Mouse (Mus musculus) CH12.LX (cell line): ENCODE data around the gene Loxl3. TPM values are rescaled to one million over a fixed set of nuclear protein-coding genes. Genes with fewer than 3 reads are reported as not detected.

Source experiments
- DNase-seq: peaks from one replicate; pipeline ENCODE4 v3.0.0-alpha.2; 2013; ENCODE audit errors: extremely low read depth
- H3K27ac ChIP-seq: 2 replicates; pipeline ENCODE4 v1.5.1; 2012; ENCODE audit warnings: low read depth, mild to moderate bottlenecking, control low read depth, moderate library complexity; ENCODE audit not compliant: insufficient read depth
- H3K27me3 ChIP-seq: replicated peaks from 2 replicates; pipeline ENCODE3; 2012; ENCODE audit warnings: inconsistent platforms
- H3K36me3 ChIP-seq, 2 experiments: replicated peaks in 1 of 2; 2 replicates each; pipeline versions ENCODE3 to v1.6.1; 2012; ENCODE audit warnings: inconsistent platforms in 1 of 2, low read length in 1 of 2, mild to moderate bottlenecking in 1 of 2, mixed read lengths in 1 of 2, moderate library complexity in 1 of 2; ENCODE audit not compliant: control insufficient read depth in 1 of 2, insufficient read depth in 1 of 2
- H3K4me1 ChIP-seq, 2 experiments: 2 replicates each; pipeline ENCODE4 v1.6.1; 2012; ENCODE audit warnings: inconsistent platforms in 1 of 2, moderate library complexity in 1 of 2; ENCODE audit not compliant: insufficient read depth in 2 of 2, control insufficient read depth in 1 of 2
- H3K4me2 ChIP-seq: 2 replicates; pipeline ENCODE4 v1.6.1; 2012; ENCODE audit warnings: low read depth, mild to moderate bottlenecking, control low read depth; ENCODE audit not compliant: poor library complexity, insufficient read depth, severe bottlenecking
- H3K4me3 ChIP-seq, 3 experiments: fragments of 150-350 bp in 1 of 3; sonication (generic) in 1 of 3; replicated peaks in 1 of 3; 2 replicates each; pipeline versions ENCODE3 to v1.5.1; 2011 to 2012; ENCODE audit warnings: low read depth in 2 of 3, low read length in 2 of 3, mild to moderate bottlenecking in 2 of 3, moderate library complexity in 2 of 3, control low read depth in 1 of 3, improper control_type of control experiment in 1 of 3, inconsistent platforms in 1 of 3, mixed read lengths in 1 of 3; ENCODE audit not compliant: poor library complexity in 1 of 3
- H3K79me2 ChIP-seq: replicated peaks from 2 replicates; pipeline ENCODE4 v1.6.1; 2012; ENCODE audit warnings: mild to moderate bottlenecking, moderate library complexity; ENCODE audit not compliant: control insufficient read depth, poor library complexity, insufficient read depth, severe bottlenecking; ENCODE audit errors: extremely low read depth
- H3K9ac ChIP-seq: 2 replicates; pipeline ENCODE4 v1.6.1; 2012; ENCODE audit warnings: low read depth, mild to moderate bottlenecking, control low read depth, moderate library complexity; ENCODE audit not compliant: insufficient read depth
- H3K9me3 ChIP-seq: replicated peaks from 2 replicates; pipeline ENCODE3; 2012; ENCODE audit warnings: low read length, inconsistent platforms, mixed read lengths
- CHD2 ChIP-seq: IDR thresholded peaks from 2 replicates; pipeline ENCODE4 v1.6.1; 2011; ENCODE audit warnings: low read length, improper control_type of control experiment
- CTCF ChIP-seq, 2 experiments: IDR thresholded peaks in 1 of 2; conservative IDR thresholded peaks in 1 of 2; 2 replicates each; pipeline ENCODE4 v1.5.1; 2011 to 2012; ENCODE audit warnings: low read depth in 2 of 2, low read length in 2 of 2, improper control_type of control experiment in 1 of 2, inconsistent platforms in 1 of 2, mild to moderate bottlenecking in 1 of 2, moderate library complexity in 1 of 2
- JUN ChIP-seq: IDR thresholded peaks from 2 replicates; pipeline ENCODE4 v1.6.1; 2011; ENCODE audit warnings: low read depth, mild to moderate bottlenecking, low read length, improper control_type of control experiment, moderate library complexity; ENCODE audit not compliant: insufficient read depth
- JUND ChIP-seq: conservative IDR thresholded peaks from 2 replicates; pipeline ENCODE4 v1.6.1; 2011; ENCODE audit warnings: low read depth, low read length, improper control_type of control experiment
- MEF2A ChIP-seq: IDR thresholded peaks from 2 replicates; pipeline ENCODE4 v1.6.1; 2014; ENCODE audit warnings: low read depth, mild to moderate bottlenecking, inconsistent platforms, low read length, improper control_type of control experiment, borderline replicate concordance
- MYC ChIP-seq: IDR thresholded peaks from 2 replicates; pipeline ENCODE4 v1.6.1; 2011; ENCODE audit warnings: low read depth, mild to moderate bottlenecking, improper control_type of control experiment, low read length
- POLR2A ChIP-seq: IDR thresholded peaks from 2 replicates; pipeline ENCODE4 v1.6.1; 2011; ENCODE audit warnings: low read depth, mild to moderate bottlenecking, improper control_type of control experiment, low read length
- RAD21 ChIP-seq: IDR thresholded peaks from 2 replicates; pipeline ENCODE4 v1.6.1; 2011; ENCODE audit warnings: low read depth, mild to moderate bottlenecking, low read length, improper control_type of control experiment, moderate library complexity
- RCOR1 ChIP-seq: conservative IDR thresholded peaks from 2 replicates; pipeline ENCODE4 v1.6.1; 2012; ENCODE audit warnings: low read depth, mild to moderate bottlenecking, inconsistent platforms, low read length, improper control_type of control experiment
- SMC3 ChIP-seq: IDR thresholded peaks from 2 replicates; pipeline ENCODE4 v1.6.1; 2011; ENCODE audit warnings: low read depth, low read length, improper control_type of control experiment
- TCF12 ChIP-seq: IDR thresholded peaks from 2 replicates; pipeline ENCODE4 v1.6.1; 2014; ENCODE audit warnings: low read depth, mild to moderate bottlenecking, inconsistent platforms, low read length, improper control_type of control experiment
- USF2 ChIP-seq: conservative IDR thresholded peaks from 2 replicates; pipeline ENCODE4 v1.6.1; 2011; ENCODE audit warnings: low read depth, low read length, improper control_type of control experiment
- ZMIZ1 ChIP-seq: IDR thresholded peaks from 2 replicates; pipeline ENCODE4 v1.6.1; 2012; ENCODE audit warnings: low read depth, mild to moderate bottlenecking, inconsistent platforms, low read length, improper control_type of control experiment
- dilution Hi-C: fragments of 300-500 bp; cut with MboI; formaldehyde crosslinking; loops from 2 replicates; pipeline ENCODE4 v1.14.3; 2020; ENCODE audit warnings: low sequenced_read_pairs; ENCODE audit not compliant: extremely low pct_unique_long_range_greater_than_20kb, extremely low pct_ligation_motif_present
- in situ Hi-C: fragments of 300-500 bp; cut with MboI; formaldehyde crosslinking; loops from 3 replicates; pipeline ENCODE4 v1.14.3; 2019; ENCODE audit warnings: low sequenced_read_pairs, low pct_ligation_motif_present, low pct_unique_long_range_greater_than_20kb, mixed read lengths
- polyA plus RNA-seq: library from polyadenylated mRNA; unstranded; fragments of >175 nt; gene quantifications from 2 replicates; pipeline ENCODE4 v1.2.1, GENCODE M21; 2012; ENCODE audit warnings: low read depth; ENCODE audit not compliant: insufficient read length
- total RNA-seq, 2 experiments: library from RNA; depleted of rRNA; stranded (reverse); fragments of 300-350 nt in 1 of 2; fragments of >200 nt in 1 of 2; gene quantifications; 2 replicates each; pipeline ENCODE4 v1.2.3; 2012 to 2014

Loxl3 gene
- total and polyA plus RNA-seq, 3 experiments = 0.05 to 0.93 (median 0.74) TPM

- TF ChIP-seq ZMIZ1 = 0 out of 2 replicates have a peak, but pooled peaks have one; percentile 21
- TF ChIP-seq USF2 = 0 out of 2 replicates have a peak, but pooled peaks have one; percentile 12
- TF ChIP-seq CHD2 = no peak
- TF ChIP-seq, all 38 proteins: peak for 28
Measured at GRCm38 (mm10) chr6:82996740-82997315, 37.1 kb upstream of the Loxl3 start (continued).

DNA sequence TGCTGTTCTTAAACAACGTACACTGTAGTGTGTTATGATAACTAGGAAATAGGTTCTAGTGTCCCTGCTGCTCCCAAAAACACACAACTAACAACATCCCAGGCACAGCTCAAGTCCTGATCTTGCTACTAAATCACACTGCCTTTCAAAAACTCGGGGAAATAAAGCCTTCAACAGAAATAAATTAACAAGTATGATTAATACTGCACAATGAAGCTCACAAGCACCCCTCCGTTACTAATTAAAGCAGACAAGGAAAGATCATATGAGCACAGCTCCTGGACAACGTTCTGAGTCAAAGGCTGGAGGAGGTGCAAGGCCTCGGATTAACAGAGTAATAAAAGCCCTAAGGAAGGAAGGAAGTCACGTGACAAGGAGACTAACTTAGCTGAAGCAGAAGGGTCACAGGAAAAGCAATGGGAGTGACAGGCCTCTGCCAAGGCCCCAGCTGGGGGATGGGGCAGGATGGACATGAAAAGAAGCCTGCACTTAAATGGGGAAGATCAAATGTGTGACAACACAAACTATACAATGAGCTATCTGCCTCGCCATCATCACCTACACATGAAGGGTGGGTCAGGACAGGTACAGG lies 36.4 kb upstream of the Loxl3 start:
- peaks cover 5% of the 10 kb centered on the region for H3K9me3 ChIP-seq
- H3K4me2 ChIP-seq = peak overlapping the region; percentile 12; the same call in 1 of the 2 replicates
- H3K79me2 ChIP-seq = no peaks in the 10 kb centered on the region
- peak overlapping the region; percentile 91 for H3K27ac ChIP-seq
- peaks cover 0 to 2% of the 10 kb centered on the region in 2 experiments for H3K36me3 ChIP-seq
- DNase-seq = no peak
- peak overlapping the region; percentile 63 for H3K9ac ChIP-seq
- in situ Hi-C loops = loop anchor here (5.0 to 25.0 kb wide), 2 partner anchors 105 to 290 kb away; partner anchors contain the start of genes Ccdc142 and Gm42688
- H3K4me3 ChIP-seq = peak overlapping the region in 1 of 3 experiments; percentile 36
- H3K4me1 ChIP-seq = peaks cover 24 to 42% of the 10 kb centered on the region in 2 experiments
- no peaks in the 10 kb centered on the region for H3K27me3 ChIP-seq
- dilution Hi-C loops = no loop called here
- TF ChIP-seq RCOR1 (no peak), USF2 (no peak), JUN (no peak), RAD21 (no peak), MYC (no peak), TCF12 (no peak), POLR2A (no peak), MEF2A (no peak)

DNA sequence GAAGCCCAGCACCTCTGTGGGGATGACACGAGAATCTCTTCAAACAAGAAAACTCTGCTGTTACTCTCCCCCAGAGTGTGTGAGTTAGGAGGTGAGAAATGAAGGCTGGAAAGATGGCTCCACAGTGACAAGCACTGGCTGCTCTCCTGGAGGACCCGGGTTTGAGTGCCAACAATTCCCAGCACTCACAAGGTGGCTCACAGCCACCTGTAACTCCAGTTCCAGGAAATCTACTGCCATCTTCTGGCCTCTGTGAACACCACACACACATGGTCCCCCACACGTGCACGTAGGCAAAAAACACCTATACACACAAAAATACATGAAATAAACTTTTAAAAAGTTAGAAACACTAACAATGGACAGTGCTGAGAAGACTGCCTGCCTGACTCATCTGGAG lies 35.6 kb upstream of the Loxl3 start:
- H3K27ac ChIP-seq = no peak overlapping the region
- peaks cover 26 to 44% of the 10 kb centered on the region in 2 experiments for H3K4me1 ChIP-seq
- in situ Hi-C loops (loop anchor here (5.0 to 25.0 kb wide), 2 partner anchors 104 to 289 kb away; partner anchors contain the start of genes Ccdc142 and Gm42688), dilution Hi-C loops (no loop called here)
- DNase-seq = no peak
- no peak overlapping the region for H3K4me2 ChIP-seq
- H3K79me2 ChIP-seq = no peaks in the 10 kb centered on the region; the same call in 1 of the 2 replicates
- no peak overlapping the region for H3K9ac ChIP-seq
- H3K27me3 ChIP-seq = no peaks in the 10 kb centered on the region
- H3K9me3 ChIP-seq = peaks cover 5% of the 10 kb centered on the region
- no peak overlapping the region for H3K4me3 ChIP-seq
- peaks cover 0 to 2% of the 10 kb centered on the region in 2 experiments for H3K36me3 ChIP-seq
- TF ChIP-seq CTCF (conservative IDR thresholded peaks at IDR 0.05 in 1 of 2, IDR thresholded peaks at IDR 0.05 in 1 of 2; ENCODE audit: low read depth in 2 of 2, low read length in 2 of 2) (peak in 1 of 2 experiments; percentile 53; a peak in 2 of 4 replicates), RAD21 (peak; percentile 11), SMC3 (peak; percentile 41; the same call in 1 of the 2 replicates), JUND (no peak)
